Mouse (Mus musculus): ENCODE measurements around the gene Sept5. TPM values are rescaled to one million over a fixed set of nuclear protein-coding genes. Genes with fewer than 3 reads are reported as not detected.

The Sept5 gene
- polyA plus RNA-seq, 1 experiment, result 3.6 TPM

- DNase-seq, result no peak
- H3K4me3 ChIP-seq (ENCODE audit: control insufficient read depth, insufficient read depth, low read length), result no peak overlapping the region
- TF ChIP-seq CTCF (IDR thresholded peaks at IDR 0.05; ENCODE audit: borderline replicate concordance, control insufficient read depth, extremely low read depth, insufficient read depth, low read length, poor library complexity) (no peak), POLR2A (IDR thresholded peaks at IDR 0.05; ENCODE audit: control insufficient read depth, extremely low read depth, insufficient read depth, low read length, poor library complexity) (no peak)
- H3K27ac ChIP-seq (ENCODE audit: control insufficient read depth, insufficient read depth, low read length), result no peak overlapping the region
- H3K36me3 ChIP-seq (ENCODE audit: control insufficient read depth, insufficient read depth, low read length), result no peaks in the 10 kb centered on the region
- no peaks in the 10 kb centered on the region for H3K4me1 ChIP-seq (replicated peaks; ENCODE audit: control insufficient read depth, insufficient read depth, low read length)
- 91% methylated on average over 11 of the region's 11 CpGs for WGBS
- no peaks in the 10 kb centered on the region for H3K27me3 ChIP-seq (ENCODE audit: control insufficient read depth, insufficient read depth, low read length)
Measured at GRCm38 (mm10) chr16:18643406-18643998, 13.7 kb upstream of the Sept5 start.

DNA sequence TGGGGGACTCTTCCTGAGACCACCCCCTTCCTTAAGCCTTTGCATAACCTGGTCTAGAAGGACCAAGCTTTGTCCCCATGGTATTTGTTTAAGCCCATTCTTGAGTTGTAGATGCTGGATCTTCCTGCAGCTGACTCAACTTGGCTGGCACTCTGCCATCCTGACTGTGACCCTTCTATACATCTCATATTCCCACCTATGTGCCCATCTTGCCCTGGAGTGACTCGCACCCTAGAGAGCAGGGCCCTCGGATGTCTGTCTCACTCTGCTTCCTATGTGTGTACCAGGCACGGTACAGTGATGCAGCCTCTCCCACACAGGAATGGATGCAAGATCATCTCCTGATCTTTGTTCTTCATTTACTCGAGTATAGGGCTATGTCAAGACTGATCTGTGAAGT lies 13.1 kb upstream of the Sept5 start:
- TF ChIP-seq CTCF (IDR thresholded peaks at IDR 0.05; ENCODE audit: borderline replicate concordance, control insufficient read depth, extremely low read depth, insufficient read depth, low read length, poor library complexity) (no peak), POLR2A (IDR thresholded peaks at IDR 0.05; ENCODE audit: control insufficient read depth, extremely low read depth, insufficient read depth, low read length, poor library complexity) (no peak)
- H3K27ac ChIP-seq (ENCODE audit: control insufficient read depth, insufficient read depth, low read length), result no peak overlapping the region

GRCm38 (mm10) chr16:18642291-18642690 lies 12.5 kb upstream of the Sept5 start:
- H3K4me1 ChIP-seq (replicated peaks; ENCODE audit: control insufficient read depth, insufficient read depth, low read length), result no peaks in the 10 kb centered on the region
- no peak for DNase-seq

More for the DNA sequence above, 13.1 kb upstream of the Sept5 start:
- Histone ChIP-seq H3K27me3 (ENCODE audit: control insufficient read depth, insufficient read depth, low read length) (no peaks in the 10 kb centered on the region), H3K4me3 (ENCODE audit: control insufficient read depth, insufficient read depth, low read length) (no peak overlapping the region), H3K4me1 (replicated peaks; ENCODE audit: control insufficient read depth, insufficient read depth, low read length) (no peaks in the 10 kb centered on the region), H3K36me3 (ENCODE audit: control insufficient read depth, insufficient read depth, low read length) (no peaks in the 10 kb centered on the region)
- no peak for DNase-seq
- 90% methylated on average over 4 of the region's 4 CpGs for WGBS

DNA sequence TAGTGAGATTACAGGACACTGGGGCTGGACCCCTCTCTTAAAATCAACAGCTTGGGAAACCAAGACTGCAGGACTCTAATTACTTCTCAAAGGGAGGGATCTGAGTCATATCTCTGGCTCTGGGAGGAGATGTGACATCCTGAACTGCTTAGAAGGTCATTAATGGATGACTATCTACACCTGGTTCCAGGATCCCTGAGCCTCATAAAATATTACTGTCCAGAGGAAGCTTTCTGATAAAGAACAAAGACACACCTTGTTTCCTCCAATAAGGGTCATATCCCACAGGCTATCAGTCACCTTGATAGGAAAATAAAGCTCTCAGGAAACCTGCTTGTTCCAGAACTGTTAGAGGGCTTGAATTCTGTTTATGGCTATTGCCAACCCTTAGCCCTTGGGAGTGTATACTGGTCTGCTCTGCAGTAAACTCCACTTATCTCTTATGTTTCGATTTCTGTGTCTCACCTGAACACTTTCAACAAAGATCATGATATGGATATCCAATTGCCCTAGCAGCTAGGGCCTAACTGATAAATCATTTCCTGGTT lies 9.7 kb upstream of the Sept5 start:
- H3K27me3 ChIP-seq (ENCODE audit: control insufficient read depth, insufficient read depth, low read length), result no peaks in the 10 kb centered on the region
- H3K36me3 ChIP-seq (ENCODE audit: control insufficient read depth, insufficient read depth, low read length), result no peaks in the 10 kb centered on the region
- TF ChIP-seq CTCF (IDR thresholded peaks at IDR 0.05; ENCODE audit: borderline replicate concordance, control insufficient read depth, extremely low read depth, insufficient read depth, low read length, poor library complexity) (no peak), POLR2A (IDR thresholded peaks at IDR 0.05; ENCODE audit: control insufficient read depth, extremely low read depth, insufficient read depth, low read length, poor library complexity) (no peak)
- no peak overlapping the region for H3K4me3 ChIP-seq (ENCODE audit: control insufficient read depth, insufficient read depth, low read length)
- 91% methylated on average over 1 of the region's 1 CpGs for WGBS
- no peak overlapping the region for H3K27ac ChIP-seq (ENCODE audit: control insufficient read depth, insufficient read depth, low read length)
- DNase-seq, result no peak
- no peaks in the 10 kb centered on the region for H3K4me1 ChIP-seq (replicated peaks; ENCODE audit: control insufficient read depth, insufficient read depth, low read length)

More at GRCm38 (mm10) chr16:18642291-18642690, 12.5 kb upstream of the Sept5 start:
- H3K27me3 ChIP-seq (ENCODE audit: control insufficient read depth, insufficient read depth, low read length), result no peaks in the 10 kb centered on the region
- H3K4me3 ChIP-seq (ENCODE audit: control insufficient read depth, insufficient read depth, low read length), result no peak overlapping the region
- H3K27ac ChIP-seq (ENCODE audit: control insufficient read depth, insufficient read depth, low read length), result no peak overlapping the region
- H3K36me3 ChIP-seq (ENCODE audit: control insufficient read depth, insufficient read depth, low read length), result no peaks in the 10 kb centered on the region
- WGBS, result 66% methylated on average over 7 of the region's 7 CpGs
- TF ChIP-seq POLR2A (IDR thresholded peaks at IDR 0.05; ENCODE audit: control insufficient read depth, extremely low read depth, insufficient read depth, low read length, poor library complexity), result no peak
- TF ChIP-seq CTCF (IDR thresholded peaks at IDR 0.05; ENCODE audit: borderline replicate concordance, control insufficient read depth, extremely low read depth, insufficient read depth, low read length, poor library complexity), result no peak

DNA sequence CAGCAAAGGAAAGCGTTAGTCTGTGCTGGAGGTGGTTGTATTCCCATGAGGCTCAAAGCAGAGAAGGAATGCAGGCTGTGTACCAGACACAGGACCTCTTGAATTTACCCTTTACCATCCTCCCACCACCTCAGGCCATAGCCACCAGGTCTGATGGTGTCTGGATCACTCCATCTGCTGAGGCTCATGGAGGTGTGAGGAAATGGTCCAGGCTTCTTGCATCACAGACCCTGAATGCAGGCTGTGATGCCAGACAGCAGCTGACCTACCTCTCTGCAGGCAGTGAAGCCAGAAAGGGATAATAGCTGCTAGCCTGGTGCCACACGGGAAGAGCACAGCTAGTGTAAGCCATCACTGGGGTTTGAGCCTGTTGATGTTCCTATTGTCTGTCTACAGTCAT lies 8.6 kb upstream of the Sept5 start:
- no peak for DNase-seq
- no peak overlapping the region for H3K27ac ChIP-seq (ENCODE audit: control insufficient read depth, insufficient read depth, low read length)

DNA sequence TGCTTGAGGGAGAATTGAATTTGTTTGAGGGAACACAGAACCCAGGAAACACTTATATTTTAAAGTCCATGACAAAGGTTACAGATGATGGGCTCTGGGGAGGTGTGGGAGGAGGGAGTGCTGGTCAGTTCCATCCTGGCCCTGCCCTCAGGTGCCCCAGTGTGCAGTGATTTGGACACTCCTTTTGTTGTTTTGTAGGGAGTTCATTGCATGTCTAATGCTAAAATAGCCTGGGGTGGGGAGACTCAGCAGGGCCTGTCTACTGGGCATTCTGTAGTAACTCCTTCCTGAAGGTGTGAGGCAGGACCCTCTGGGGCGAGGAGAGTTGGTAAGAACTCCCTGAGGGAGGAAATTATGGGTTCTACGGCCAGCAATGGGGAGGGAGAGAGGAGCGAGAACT lies 7.0 kb upstream of the Sept5 start:
- 61% methylated on average over 3 of the region's 3 CpGs for WGBS
- H3K4me1 ChIP-seq (replicated peaks; ENCODE audit: control insufficient read depth, insufficient read depth, low read length), result no peaks in the 10 kb centered on the region
- no peak for DNase-seq
- no peaks in the 10 kb centered on the region for H3K27me3 ChIP-seq (ENCODE audit: control insufficient read depth, insufficient read depth, low read length)
- H3K4me3 ChIP-seq (ENCODE audit: control insufficient read depth, insufficient read depth, low read length), result no peak overlapping the region
- TF ChIP-seq POLR2A (IDR thresholded peaks at IDR 0.05; ENCODE audit: control insufficient read depth, extremely low read depth, insufficient read depth, low read length, poor library complexity), result no peak
- no peak for TF ChIP-seq CTCF (IDR thresholded peaks at IDR 0.05; ENCODE audit: borderline replicate concordance, control insufficient read depth, extremely low read depth, insufficient read depth, low read length, poor library complexity)
- no peak overlapping the region for H3K27ac ChIP-seq (ENCODE audit: control insufficient read depth, insufficient read depth, low read length)
- no peaks in the 10 kb centered on the region for H3K36me3 ChIP-seq (ENCODE audit: control insufficient read depth, insufficient read depth, low read length)

More for the DNA sequence above, 8.6 kb upstream of the Sept5 start:
- Histone ChIP-seq H3K36me3 (ENCODE audit: control insufficient read depth, insufficient read depth, low read length) (no peaks in the 10 kb centered on the region), H3K4me3 (ENCODE audit: control insufficient read depth, insufficient read depth, low read length) (no peak overlapping the region), H3K27me3 (ENCODE audit: control insufficient read depth, insufficient read depth, low read length) (no peaks in the 10 kb centered on the region), H3K4me1 (replicated peaks; ENCODE audit: control insufficient read depth, insufficient read depth, low read length) (no peaks in the 10 kb centered on the region)
- TF ChIP-seq CTCF (IDR thresholded peaks at IDR 0.05; ENCODE audit: borderline replicate concordance, control insufficient read depth, extremely low read depth, insufficient read depth, low read length, poor library complexity), result no peak
- no peak for TF ChIP-seq POLR2A (IDR thresholded peaks at IDR 0.05; ENCODE audit: control insufficient read depth, extremely low read depth, insufficient read depth, low read length, poor library complexity)
- WGBS, result 62% methylated on average over 2 of the region's 2 CpGs

Data from thymus, adult 2 months (tissue).